Mouse (Mus musculus) brain, embryonic 14.5 days (tissue): ENCODE measurements around the gene Lrrc49.

ENCODE experiments used
- CTCF ChIP-seq: fragments of 200-500 bp; IDR thresholded peaks from 2 replicates; pipeline ENCODE4 v1.5.1; 2012; ENCODE audit warnings: inconsistent platforms, mild to moderate bottlenecking, moderate library complexity, borderline replicate concordance; ENCODE audit not compliant: insufficient read depth, insufficient read length; ENCODE audit errors: extremely low read depth
- POLR2A ChIP-seq: fragments of 200-500 bp; IDR thresholded peaks from 2 replicates; pipeline ENCODE4 v1.6.1; 2012; ENCODE audit warnings: mild to moderate bottlenecking, inconsistent platforms, borderline replicate concordance; ENCODE audit not compliant: poor library complexity, insufficient read depth, insufficient read length, severe bottlenecking; ENCODE audit errors: extremely low read depth

DNA sequence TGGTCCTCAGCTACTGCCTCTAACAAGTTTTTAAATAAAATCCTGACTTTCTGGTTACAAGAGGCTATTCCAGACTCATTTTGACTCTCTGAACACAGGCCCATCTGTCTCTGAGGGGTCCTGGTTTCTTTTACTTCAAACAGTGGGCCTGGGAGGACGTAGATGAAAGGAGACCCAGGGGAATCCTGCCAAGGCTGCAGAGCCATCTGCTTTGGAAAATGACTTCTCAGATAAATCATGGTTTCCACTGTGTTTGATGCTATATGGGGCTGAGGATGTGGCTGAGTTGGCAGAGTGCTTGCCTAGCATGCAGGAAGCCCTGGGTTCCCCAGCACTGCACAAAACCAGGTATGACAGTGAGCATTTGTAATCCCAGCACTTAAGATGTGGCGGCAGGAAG is 118.6 kb downstream of the Lrrc49 start:
- no peak for TF ChIP-seq POLR2A
- no peak for TF ChIP-seq CTCF
